Comparison of ENCODE assay signal across 7 mouse cellular contexts in the genomic region with DNA sequence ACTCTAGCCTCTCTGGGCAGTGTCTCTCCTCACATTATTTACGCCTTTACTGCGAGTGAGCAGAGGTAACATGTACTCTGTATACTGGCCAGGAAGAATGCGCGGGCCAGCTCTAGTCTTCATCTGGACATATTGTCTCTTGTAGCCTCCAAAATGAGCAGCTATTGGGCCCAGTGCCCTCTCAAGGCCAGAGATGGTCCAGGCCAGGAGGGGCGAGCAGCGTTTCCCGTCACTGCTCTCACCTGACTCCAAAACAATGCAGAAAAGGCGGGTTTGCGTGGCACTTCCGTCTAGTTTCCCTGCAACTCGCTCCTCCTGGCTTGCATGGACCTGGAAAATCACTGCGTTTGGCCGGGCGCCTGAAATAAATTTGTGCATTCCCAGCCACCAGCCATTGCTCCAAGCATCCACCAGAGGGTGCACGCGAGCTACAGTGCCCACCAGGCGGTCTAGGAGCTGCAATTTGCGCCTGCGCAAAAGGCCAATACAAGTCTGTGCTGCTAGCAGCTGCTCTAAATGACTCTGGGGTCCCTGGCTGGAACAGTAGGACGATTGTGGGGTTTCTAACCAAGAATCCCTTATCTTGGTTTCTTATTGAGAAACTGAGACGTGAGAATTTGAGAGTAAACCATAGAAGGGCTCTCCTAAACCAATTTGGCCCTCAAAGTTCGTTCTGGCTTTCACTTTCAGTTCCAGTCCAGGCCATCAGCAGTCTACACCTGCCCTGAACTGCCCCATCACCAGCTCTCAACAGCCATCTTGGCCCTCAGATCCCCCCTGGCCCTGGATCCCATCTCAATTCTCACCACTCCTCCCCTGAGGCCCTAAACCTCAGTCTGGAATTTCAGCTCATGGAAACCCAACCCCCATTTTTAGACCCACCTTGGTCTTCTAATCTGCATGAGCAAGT. TPM values are rescaled to one million over a fixed set of nuclear protein-coding genes. Genes with fewer than 3 reads are reported as not detected.
A peak's percentile ranks its signal among the peaks of the same experiment; 100 is the strongest.
DNase-seq lines count a peak whose midpoint lies in the region; ATAC-seq and TF ChIP-seq lines count a peak whose summit lies in the region.

No protein-coding gene starts in this region.

- no peaks in the 10 kb centered on the region for H3K36me3 ChIP-seq in embryonic facial prominence, embryonic 11.5 days (replicated peaks; ENCODE audit: control insufficient read depth, insufficient read depth, low read depth, low read length)
- H3K36me3 ChIP-seq in kidney, adult 2 months (ENCODE audit: control insufficient read depth, insufficient read depth, low read length), result no peaks in the 10 kb centered on the region
- H3K36me3 ChIP-seq in limb, embryonic 12.5 days, result no peaks in the 10 kb centered on the region
- H3K36me3 ChIP-seq in midbrain, embryonic 15.5 days (replicated peaks), result no peaks in the 10 kb centered on the region
- no peaks in the 10 kb centered on the region for H3K36me3 ChIP-seq in spleen, adult 2 months (ENCODE audit: control insufficient read depth, insufficient read depth, low read length)

- 24% methylated on average over 22 of the region's 22 CpGs for WGBS in embryonic facial prominence, embryonic 11.5 days
- 13% methylated on average over 22 of the region's 22 CpGs for WGBS in kidney, adult 2 months
- 21% methylated on average over 22 of the region's 22 CpGs for WGBS in limb, embryonic 12.5 days
- WGBS in midbrain, embryonic 15.5 days, result 23% methylated on average over 22 of the region's 22 CpGs
- WGBS in spleen, adult 2 months, result 16% methylated on average over 22 of the region's 22 CpGs

- TF ChIP-seq POLR2A in kidney, adult 2 months (IDR thresholded peaks at IDR 0.05; ENCODE audit: low read depth, low read length), result no peak
- TF ChIP-seq POLR2A in spleen, adult 2 months (IDR thresholded peaks at IDR 0.05; ENCODE audit: low read depth, low read length), result no peak

- no peak overlapping the region for H3K4me2 ChIP-seq in embryonic facial prominence, embryonic 11.5 days (ENCODE audit: low read depth, low read length)
- H3K4me2 ChIP-seq in limb, embryonic 12.5 days, result peak overlapping the region; percentile 34; the same call in 1 of the 2 replicates
- H3K4me2 ChIP-seq in midbrain, embryonic 15.5 days, result peak overlapping the region; percentile 28

- no peaks in the 10 kb centered on the region for H3K9me3 ChIP-seq in embryonic facial prominence, embryonic 11.5 days (replicated peaks; ENCODE audit: control insufficient read depth, low read length)
- H3K9me3 ChIP-seq in limb, embryonic 12.5 days, result no peaks in the 10 kb centered on the region
- no peaks in the 10 kb centered on the region for H3K9me3 ChIP-seq in midbrain, embryonic 15.5 days

- 0 out of 2 replicates have a peak overlapping the region, but pooled peaks have one; percentile 14 for H3K9ac ChIP-seq in embryonic facial prominence, embryonic 11.5 days (replicated peaks; ENCODE audit: low read length)
- H3K9ac ChIP-seq in limb, embryonic 12.5 days (replicated peaks), result no peak overlapping the region
- no peak overlapping the region for H3K9ac ChIP-seq in midbrain, embryonic 15.5 days

- no peaks in the 10 kb centered on the region for H3K4me1 ChIP-seq in embryonic facial prominence, embryonic 11.5 days (ENCODE audit: control insufficient read depth, insufficient read depth, low read length)
- H3K4me1 ChIP-seq in kidney, adult 2 months (ENCODE audit: control insufficient read depth, insufficient read depth, low read length), result peaks cover 4% of the 10 kb centered on the region; the same call in 1 of the 2 replicates
- no peaks in the 10 kb centered on the region for H3K4me1 ChIP-seq in limb, embryonic 12.5 days (replicated peaks)
- peaks cover 2% of the 10 kb centered on the region; the same call in 1 of the 2 replicates for H3K4me1 ChIP-seq in midbrain, embryonic 15.5 days
- no peaks in the 10 kb centered on the region for H3K4me1 ChIP-seq in spleen, adult 2 months (ENCODE audit: control insufficient read depth, insufficient read depth, insufficient read length)

- DNase-seq in adrenal gland, postnatal 14 days, result peak; percentile 98
- DNase-seq in embryonic facial prominence, embryonic 11.5 days (ENCODE audit: low spot score), result peak; percentile 93
- peak; percentile 96 to 99 for DNase-seq in heart, adult 18-20 months
- peak; percentile 97 for DNase-seq in kidney, adult 2 months
- peak; percentile 82 to 89 for DNase-seq in spleen, adult 2 months (ENCODE audit: low read depth in 1 of 2, low spot score in 2 of 2)

- H3K27ac ChIP-seq in embryonic facial prominence, embryonic 11.5 days (replicated peaks; ENCODE audit: low read depth, low read length), result no peak overlapping the region
- peak overlapping the region; percentile 17; the same call in 1 of the 2 replicates for H3K27ac ChIP-seq in kidney, adult 2 months (ENCODE audit: insufficient read depth, low read depth, low read length)
- H3K27ac ChIP-seq in limb, embryonic 12.5 days, result no peak overlapping the region
- no peak overlapping the region for H3K27ac ChIP-seq in midbrain, embryonic 15.5 days
- no peak overlapping the region; the same call in 1 of the 2 replicates for H3K27ac ChIP-seq in spleen, adult 2 months (ENCODE audit: insufficient read depth, low read length)

- H3K27me3 ChIP-seq in embryonic facial prominence, embryonic 11.5 days (ENCODE audit: control insufficient read depth, insufficient read depth, low read length), result no peaks in the 10 kb centered on the region
- H3K27me3 ChIP-seq in kidney, adult 2 months (replicated peaks; ENCODE audit: control insufficient read depth, insufficient read depth, low read length), result no peaks in the 10 kb centered on the region
- peaks cover 7% of the 10 kb centered on the region; the same call in 1 of the 2 replicates for H3K27me3 ChIP-seq in limb, embryonic 12.5 days
- no peaks in the 10 kb centered on the region for H3K27me3 ChIP-seq in midbrain, embryonic 15.5 days (replicated peaks)
- no peaks in the 10 kb centered on the region for H3K27me3 ChIP-seq in spleen, adult 2 months (ENCODE audit: control insufficient read depth, insufficient read depth, low read length)

- peak; percentile 98 for TF ChIP-seq CTCF in kidney, adult 2 months (conservative IDR thresholded peaks at IDR 0.05; ENCODE audit: insufficient read depth, insufficient read length, low read depth, low read length)
- TF ChIP-seq CTCF in spleen, adult 2 months (IDR thresholded peaks at IDR 0.05; ENCODE audit: extremely low read depth, insufficient read depth, insufficient read length, insufficient replicate concordance), result peak; percentile 99

- no peak overlapping the region for H3K4me3 ChIP-seq in embryonic facial prominence, embryonic 11.5 days (ENCODE audit: low read depth, low read length)
- no peak overlapping the region for H3K4me3 ChIP-seq in kidney, adult 2 months (ENCODE audit: insufficient read depth, low read depth, low read length)
- H3K4me3 ChIP-seq in limb, embryonic 12.5 days (replicated peaks), result no peak overlapping the region
- 0 out of 2 replicates have a peak overlapping the region, but pooled peaks have one; percentile 5 for H3K4me3 ChIP-seq in midbrain, embryonic 15.5 days
- H3K4me3 ChIP-seq in spleen, adult 2 months (ENCODE audit: extremely low read depth, insufficient read depth, insufficient read length), result peak overlapping the region; percentile 17

- peak; percentile 91 for ATAC-seq in embryonic facial prominence, embryonic 11.5 days (replicated peaks; ENCODE audit: insufficient number of reproducible peaks, low FRiP score, low TSS enrichment, low read depth)
- peak; percentile 87 for ATAC-seq in limb, embryonic 12.5 days (ENCODE audit: insufficient number of reproducible peaks, insufficient read depth, low FRiP score, low TSS enrichment, low read depth)
- peak; percentile 84 for ATAC-seq in midbrain, embryonic 15.5 days (replicated peaks)

RNA-seq across cellular contexts. Expression of a gene that starts 59.0 kb away (rescaled TPM):
- 79.3 and 95.3 TPM in 2 replicates for total RNA-seq in adrenal gland, postnatal 14 days (2021)
- 71.9 and 72.1 TPM in 2 replicates for polyA plus RNA-seq in embryonic facial prominence, embryonic 11.5 days (2014; fragmentation: Nextera tagmentation; extraction: Ambion mirVana)
- total RNA-seq in heart, adult 18-20 months (2021), result 10 to 100 TPM; 76.1 to 78.5 TPM
- 33.9 and 37.5 TPM in 2 replicates for polyA plus RNA-seq in kidney, adult 2 months (2012; rRNA removed)
- 40.7 and 44.2 TPM in 2 replicates for polyA plus RNA-seq in limb, embryonic 12.5 days (2016; fragmentation: Nextera tagmentation; extraction: Ambion mirVana)
- 28.0 TPM in 2 replicates for polyA plus RNA-seq in midbrain, embryonic 15.5 days (2015; fragmentation: Nextera tagmentation; extraction: Ambion mirVana)
- polyA plus RNA-seq in spleen, adult 2 months (2012; rRNA removed), result 5.3 and 6.4 TPM in 2 replicates

Comparison
In these comparisons a context has a peak if more than half of its experiments do, and no peak if none do; other contexts are left out.
1. H3K4me3 ChIP-seq: peak in midbrain, embryonic 15.5 days (single experiment) and spleen, adult 2 months (single experiment); none in embryonic facial prominence, embryonic 11.5 days (single experiment), kidney, adult 2 months (single experiment) and limb, embryonic 12.5 days (single experiment).
2. Peak in every context shown above with its lines, with median percentiles within 50 percentile points of each other: DNase-seq and ATAC-seq.